Mouse (Mus musculus): ENCODE measurements at regions not wholly inside any gene's neighbourhood (a gene's known extent, or its start where the extent isn't known, plus 50 kb on each side); places are given as distances from the start of the nearest gene placed in this dataset.
"Not testable (repeated sequence)": the region's sequence is repeated elsewhere in the genome, so short reads cannot be mapped to it uniquely, and the experiment has no call there.

DNA sequence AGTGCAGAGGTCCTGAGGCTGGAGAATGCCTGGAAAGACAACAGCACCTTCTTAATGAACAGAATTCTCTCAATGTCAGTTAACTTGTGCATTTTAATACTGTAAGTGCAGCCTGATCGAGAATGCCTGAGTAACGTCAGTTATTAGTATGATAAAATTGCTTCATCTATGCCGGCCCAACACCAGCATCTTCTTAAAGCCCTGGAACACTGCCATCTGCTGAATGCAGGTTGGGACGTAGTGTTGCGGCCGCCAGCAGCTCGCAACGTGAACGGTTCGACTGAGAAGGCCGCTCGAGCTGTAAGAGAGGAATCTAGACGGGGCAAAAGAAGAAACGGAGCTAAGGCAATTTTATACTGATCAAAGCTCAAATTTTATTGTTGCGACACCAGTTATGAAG lies 73.6 kb upstream of the Ttc29 start:
- in situ Hi-C loops (cut with MseI, MboI), result not testable (repeated sequence)

DNA sequence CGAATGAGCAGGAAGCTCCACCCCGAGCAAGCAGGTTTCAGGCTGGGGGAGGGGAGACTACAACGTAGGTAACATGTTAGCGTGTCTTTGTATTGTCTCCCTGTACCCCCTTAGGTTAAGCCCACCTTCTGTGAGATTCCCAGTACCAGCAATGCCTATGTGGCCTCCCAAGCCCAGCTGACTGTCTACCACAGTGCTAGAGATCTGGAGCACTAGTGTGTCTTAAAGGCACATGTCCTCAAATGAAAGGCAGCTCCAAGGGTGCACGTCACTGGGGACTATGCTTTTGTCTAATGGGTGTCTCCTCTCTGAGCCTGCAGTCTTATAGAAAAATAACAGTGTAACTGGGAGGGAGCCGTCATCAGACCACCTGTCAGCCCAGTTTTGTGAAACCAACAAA lies 65.9 kb upstream of the Ttc29 start:
- in situ Hi-C loops (cut with MseI, MboI), result no loop called here

DNA sequence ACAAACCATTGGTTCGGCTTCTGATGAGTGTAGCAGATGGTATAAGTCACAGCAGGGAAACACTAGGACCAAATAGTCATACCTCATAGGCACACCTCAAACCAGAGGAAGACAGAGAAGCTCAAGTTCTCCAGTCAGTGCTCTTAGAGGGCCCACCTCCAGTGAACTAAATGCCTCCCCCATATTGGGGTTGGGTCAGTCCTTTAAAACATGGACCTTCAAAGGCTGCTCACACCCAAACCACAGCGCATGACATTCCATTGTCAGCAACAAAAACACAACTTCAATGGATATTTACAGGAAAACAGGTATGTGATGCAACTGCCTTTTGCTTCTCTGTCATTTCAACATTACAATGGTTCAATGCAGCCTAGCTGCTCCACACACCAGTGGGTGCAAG lies 65.1 kb upstream of the Ttc29 start:
- in situ Hi-C loops (cut with MseI, MboI), result no loop called here

DNA sequence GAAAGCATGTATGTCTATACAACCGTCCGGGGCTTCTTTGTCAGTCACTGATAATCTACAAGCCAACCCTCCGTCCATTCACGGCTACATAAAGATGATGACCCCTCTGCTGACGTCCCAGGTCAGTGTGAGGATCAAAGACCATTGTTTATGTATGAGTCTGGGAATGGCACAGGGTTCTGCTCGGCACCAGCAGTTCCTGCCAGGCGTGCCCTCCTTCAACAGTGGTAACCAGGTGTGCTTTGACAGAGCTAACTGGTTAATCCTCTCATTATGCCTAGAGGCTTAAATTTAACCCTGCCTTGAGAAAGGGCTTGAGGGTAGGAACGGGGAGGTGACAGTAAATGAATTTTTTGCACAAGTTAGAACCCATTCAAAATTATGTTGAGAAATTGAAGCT lies 58.2 kb upstream of the Ttc29 start:
- in situ Hi-C loops (cut with MseI, MboI), result no loop called here

- in situ Hi-C loops (cut with MseI, MboI), result no loop called here
Observed at GRCm38 (mm10) chr8:78162046-78162445, 51.1 kb upstream of the Ttc29 start.

DNA sequence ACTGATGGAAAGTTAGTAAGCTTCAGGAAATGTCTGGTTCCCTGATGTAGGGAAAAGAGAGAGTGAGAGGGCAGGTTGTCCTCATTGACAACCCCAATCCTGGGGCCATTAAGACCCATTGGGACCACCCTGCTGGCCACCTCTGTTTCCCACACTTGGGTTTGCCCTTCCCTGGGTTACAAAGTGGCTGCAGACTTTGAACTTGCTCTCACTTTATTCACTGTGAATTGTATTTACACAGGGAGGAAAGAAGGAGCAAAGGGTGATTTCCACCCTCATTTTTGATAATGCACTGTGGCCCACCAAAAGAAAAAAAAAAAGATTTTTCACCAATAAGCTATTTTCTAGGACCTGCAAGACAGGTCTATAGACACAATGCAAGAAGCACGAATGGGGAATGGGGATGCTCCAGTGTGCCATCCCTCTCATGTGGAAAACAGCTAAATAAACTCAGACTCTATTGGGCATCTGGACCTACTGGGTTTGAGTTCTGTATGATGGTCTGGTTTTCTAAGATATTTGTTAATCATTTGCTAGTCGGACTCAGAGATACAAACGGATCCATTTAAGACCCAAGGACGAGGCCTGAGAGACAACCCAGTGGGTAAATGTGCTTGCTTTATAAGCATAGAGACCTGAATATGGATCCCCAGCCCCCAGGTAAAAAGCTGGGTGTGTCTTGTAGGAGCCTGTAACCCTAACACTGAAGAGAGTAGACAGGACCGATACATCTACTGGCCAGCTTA lies 50.2 kb upstream of the Ttc29 start:
- in situ Hi-C loops (cut with MseI, MboI), result no loop called here
